Mouse (Mus musculus): ENCODE results near the gene Abhd16b.

Abhd16b gene

DNA sequence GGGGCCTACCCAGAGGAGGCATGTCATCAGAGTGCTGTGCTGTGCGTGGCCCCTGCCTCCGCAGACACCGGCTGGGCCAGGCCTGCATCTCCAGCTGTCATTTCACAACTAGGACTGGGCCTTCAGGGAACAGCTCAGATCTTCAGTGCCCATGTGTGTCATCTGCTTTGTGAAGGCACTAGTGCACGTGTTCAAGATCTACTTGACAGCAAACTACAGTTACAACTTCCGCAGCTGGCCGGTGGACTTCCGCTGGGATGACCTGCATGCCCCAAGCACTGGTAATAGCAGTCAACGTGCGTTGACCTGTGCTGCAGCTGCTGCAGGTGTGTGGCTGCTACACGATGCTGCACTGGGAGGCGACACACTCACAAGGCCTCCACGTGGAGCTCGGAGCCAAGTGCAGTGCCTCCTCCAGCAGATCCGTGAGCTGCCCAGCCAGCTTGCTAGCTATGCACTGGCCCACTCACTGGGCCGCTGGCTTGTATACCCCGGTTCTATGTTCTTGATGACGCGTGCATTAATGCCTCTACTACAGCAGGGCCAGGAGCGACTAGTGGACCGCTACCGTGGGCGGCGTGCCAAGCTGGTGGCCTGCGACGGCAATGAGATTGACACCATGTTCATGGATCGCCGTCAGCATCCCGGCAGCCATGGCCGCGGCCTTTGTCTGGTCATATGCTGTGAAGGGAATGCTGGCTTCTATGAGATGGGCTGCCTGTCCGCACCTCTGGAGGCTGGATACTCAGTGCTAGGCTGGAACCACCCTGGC, at the start of gene Abhd16b:
Gene Abhd16b (plus strand): TSS at position 51 of the 772 bp plus-strand sequence.
- DNase-seq (ENCODE audit: low read depth, low spot score): no peak

DNA sequence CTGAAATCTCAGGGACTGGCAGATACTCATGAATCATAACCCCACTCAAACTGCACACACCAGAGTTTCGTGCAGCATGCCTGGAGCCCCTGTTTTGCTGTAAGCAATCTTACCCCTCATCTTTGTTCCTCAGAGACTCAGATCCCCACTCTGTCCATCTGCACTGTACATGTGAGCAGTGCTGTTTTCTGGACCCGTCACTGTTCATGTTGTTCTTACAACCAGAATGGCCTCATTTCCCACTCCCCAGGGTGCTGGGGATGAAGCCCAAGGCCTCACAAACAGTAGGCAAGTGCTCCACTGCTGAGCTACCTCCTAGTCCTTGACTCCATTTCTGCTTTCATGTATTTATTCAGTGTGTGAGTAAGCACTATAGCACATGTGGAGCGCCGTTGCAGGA, 40.8 kb upstream of the Abhd16b start:
- no peak for DNase-seq (ENCODE audit: low read depth, low spot score)

DNA sequence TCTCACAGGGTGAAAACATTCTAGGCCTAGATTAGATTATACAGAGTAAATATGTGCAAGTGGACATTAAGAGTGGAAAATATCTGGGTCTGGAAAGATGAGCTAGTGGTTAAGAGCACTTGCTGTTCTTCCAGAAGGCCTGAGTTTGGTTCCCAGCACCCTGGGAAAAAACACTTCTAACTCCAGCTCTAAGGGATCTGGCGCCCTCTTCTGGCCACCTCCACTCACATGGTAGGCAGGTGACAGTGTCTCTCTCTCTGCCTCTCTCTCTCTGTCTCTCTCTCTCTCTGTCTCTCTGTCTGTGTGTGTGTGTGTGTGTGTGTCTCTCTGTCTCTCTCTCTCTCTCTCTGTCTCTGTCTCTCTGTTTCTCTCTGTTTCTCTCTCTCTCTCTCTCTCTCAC, 39.7 kb upstream of the Abhd16b start:
- DNase-seq (ENCODE audit: low read depth, low spot score): no peak

DNA sequence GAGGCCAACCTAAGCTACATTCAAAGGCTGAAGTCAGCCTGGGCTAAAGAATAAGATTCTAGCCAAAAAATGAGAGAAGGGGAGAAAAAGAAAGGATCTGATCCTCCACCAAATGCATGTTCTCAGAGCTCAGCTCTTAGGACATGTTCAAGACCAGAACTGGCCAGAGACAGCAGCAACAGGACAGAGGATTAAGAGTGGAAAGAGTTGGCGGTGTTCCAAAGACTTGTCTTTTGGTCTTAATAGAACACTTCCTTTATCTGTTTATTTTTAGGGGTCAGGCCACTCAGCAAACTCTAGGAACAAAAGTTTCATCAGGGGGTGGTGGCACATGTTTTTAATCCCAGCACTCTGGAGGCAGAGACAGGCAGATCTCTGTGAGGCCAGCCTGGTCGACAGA, 37.1 kb upstream of the Abhd16b start:
- DNase-seq (ENCODE audit: low read depth, low spot score): no peak

DNA sequence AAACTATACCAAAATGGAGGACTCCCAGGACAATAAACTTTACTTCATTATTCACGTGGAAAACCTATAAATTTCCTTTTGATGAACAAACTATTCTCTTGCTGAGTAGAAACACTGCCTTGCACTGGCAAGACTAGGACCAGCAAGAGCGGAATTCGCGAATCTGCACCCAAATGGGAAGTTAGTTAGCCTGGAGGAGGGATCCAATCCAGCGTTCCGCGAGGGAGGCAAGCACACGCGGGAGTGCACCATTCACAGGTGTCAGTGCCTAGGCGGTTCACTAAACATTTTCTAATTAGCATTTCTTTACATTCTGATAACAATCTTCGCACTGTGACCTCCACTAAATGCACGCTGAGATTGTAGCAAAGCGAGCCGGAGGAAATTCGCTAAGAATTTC, 35.2 kb upstream of the Abhd16b start:
- DNase-seq (ENCODE audit: low read depth, low spot score): no peak

DNA sequence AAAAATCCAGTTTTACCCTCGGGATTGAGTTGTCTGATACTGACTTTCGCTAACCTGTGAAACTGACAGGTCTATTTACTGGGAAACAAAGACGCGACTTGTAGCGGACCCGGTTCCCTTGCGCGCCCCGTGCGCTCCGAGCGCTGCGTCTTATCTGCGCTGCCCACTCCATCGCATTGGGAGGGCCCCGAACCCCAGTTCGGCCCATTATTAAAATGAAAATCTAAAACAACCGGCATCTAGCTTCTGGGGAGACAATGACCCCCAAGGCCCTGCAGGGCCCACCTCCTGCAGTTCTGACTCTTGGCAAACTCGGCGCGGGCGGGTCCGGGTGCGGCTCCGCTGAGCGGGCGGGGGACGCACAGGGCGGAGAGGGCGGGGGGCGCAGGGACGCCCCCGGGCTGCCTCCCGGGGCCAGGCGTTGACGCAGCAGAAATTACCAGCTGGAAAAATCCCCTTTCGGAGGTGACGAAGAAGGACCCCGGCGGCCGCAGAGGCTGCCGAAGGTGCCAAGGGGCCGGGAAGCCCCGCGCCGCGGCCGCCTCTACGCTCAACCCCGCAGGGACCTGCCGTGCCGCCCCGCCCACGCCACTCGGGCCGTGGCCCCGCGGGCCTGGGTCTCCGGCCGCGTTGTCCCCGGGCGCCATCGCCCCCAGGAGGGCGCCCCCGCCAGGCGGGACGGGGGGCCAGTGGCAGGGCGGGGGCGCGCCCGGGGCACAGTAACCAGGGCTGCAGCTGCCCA, 34.4 kb upstream of the Abhd16b start:
- DNase-seq (ENCODE audit: low read depth, low spot score): peak; percentile 19

DNA sequence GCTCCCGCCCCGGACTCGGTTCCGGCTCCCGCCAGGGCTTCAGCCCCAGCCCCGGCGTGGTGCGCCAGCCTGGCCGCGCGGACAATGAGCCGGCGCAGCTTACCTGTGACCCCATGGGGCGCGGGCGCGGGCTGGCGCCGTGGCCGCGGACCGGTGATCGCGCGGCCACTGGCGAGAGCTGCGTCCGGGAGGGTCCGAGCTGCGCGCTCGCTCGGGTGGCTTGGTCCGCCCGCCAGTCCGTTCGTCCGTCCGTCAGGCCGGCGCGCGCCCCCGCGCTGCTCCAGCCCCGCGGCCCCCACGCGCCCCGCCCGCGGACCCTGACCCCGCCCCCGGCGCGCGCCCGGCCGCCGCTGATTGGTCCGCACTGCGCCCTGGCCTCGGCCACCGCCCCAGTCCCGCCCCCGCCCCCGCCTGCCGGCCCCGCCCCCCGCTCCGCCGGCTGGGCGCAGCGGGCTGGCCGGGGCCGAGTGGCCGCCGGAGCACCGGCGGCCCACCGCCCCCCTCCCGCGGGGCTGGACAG, 33.8 kb upstream of the Abhd16b start, which contains the start of gene Zbtb46:
Gene Zbtb46 (minus strand): TSS at position 274 of the 520 bp plus-strand sequence.
- peak; percentile 73 for DNase-seq (ENCODE audit: low read depth, low spot score)

DNA sequence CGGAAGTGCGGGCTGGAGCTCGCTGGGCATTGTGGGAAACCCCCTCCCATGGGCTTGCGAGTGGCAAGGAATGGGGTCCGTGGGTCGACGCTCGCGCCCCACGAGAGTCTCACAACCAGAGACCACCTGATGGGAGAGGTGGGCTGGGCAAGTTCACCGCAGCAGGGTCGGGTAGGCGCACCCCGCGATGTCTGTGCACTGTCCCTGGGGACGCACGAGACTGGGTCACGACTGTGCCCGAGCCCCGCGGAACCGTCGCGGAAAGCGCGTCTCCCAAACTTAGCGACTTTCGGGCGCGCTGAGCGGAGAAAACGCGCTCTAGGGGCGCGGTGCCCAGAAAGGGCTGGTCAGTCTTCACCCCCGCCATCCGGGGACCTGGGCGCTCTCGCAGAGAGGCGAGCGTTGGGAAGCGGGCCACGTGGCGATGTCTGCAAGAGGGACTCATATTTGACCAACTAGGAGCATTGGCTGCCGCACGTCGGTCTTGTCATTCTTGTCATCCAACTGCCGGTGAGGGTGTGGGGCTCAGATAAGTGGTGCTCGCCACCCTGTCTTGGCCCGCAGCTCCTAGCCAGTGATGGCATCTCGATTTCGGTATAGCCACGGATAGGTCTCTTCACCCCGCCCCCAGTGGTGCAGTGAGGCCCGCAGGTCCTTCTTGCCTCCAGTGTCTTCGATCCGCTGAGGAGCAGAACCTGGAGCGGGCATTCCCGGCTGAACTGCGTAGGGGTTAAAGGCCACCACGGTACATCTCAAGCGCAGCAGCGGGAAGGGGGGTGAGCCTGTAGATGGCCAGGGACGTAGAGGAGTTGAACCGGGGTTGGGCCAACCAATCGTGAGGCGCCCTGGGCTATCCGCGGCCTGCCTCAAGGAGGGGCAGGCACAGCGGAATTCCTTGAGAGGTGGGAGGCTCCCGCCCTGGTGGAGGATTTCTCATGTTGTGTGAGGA, 33.1 kb upstream of the Abhd16b start:
- DNase-seq (ENCODE audit: low read depth, low spot score): peak; percentile 43

DNA sequence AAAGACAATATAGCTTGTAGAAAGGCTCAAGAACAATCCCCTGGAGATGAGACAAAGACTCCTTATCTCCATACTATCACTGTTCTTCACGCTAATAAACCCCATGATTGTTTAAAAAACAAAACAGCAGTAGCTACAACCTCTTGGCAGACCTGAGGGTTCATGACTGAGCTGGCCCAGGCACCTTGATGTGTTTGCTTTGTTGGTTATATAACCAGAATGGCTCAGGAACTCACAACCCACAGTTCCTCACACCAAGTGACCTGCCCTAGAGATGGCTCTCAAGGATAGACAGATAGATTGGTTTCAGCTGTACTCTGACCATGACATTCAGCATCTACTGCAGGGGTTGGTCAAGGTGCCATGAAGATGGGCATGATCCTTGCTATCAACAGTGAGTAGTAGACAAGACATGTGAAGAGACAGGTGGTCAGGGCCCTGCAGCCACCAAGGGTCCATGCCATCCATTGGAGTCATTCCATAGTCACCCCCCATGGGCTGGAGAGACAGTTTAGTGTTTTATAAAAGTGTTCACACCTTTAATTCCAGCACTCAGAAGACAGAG, 31.4 kb upstream of the Abhd16b start:
- no peak for DNase-seq (ENCODE audit: low read depth, low spot score)

DNA sequence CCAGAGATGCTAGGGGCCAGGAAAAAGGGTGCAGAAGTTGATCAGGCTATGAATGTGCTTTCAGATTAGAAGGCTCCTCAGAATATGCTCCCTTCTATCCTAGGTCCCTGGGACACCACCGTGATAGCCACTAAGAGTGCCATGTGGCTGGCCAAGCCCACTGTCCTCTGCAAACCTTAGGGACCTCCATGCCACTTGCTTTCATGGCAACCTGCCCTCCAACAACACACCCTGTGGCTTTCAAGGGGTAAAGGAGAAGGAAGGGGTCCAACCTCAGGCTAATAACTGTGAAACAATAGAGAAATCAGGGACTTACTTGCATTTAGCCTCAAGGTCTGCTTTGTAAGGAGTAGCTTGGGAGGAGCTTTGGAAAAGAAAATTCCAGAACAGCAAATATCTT, 30.4 kb upstream of the Abhd16b start:
- DNase-seq (ENCODE audit: low read depth, low spot score): no peak

DNA sequence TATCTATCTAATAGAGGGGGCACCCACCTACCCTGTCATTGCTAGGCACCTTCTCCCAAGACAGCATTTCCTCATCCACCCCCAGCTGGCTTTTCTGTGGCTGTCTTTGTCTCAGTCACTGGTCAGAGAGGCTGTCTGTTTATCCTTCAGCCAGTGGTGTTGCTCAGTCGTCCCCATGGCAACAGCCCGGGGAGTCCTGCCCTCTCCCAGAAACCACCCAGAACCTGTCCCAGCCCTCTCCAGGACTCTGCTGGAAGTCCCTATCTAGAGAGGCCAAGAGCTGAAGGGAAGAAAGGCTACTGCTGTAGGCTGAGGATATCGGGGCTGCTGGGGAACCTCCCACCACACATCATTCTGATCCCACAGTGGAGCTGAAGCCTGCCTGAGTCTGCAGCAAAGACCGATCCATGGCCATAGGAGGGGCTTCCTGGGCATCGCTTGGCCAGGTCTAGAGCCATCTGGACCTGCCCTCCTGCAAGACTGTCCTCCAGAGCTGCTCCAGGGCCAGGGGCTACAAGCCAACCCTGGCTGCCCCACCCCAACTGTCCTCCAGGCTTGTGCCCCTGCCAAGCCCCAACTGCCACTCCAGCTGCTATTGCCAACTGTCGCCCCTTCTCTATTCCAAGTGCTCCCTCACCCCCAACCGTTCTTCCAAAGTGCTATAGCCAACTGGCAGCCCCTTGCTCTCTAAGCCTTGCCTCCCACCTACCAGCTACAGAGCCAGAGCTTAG, 29.8 kb upstream of the Abhd16b start:
- no peak for DNase-seq (ENCODE audit: low read depth, low spot score)

DNA sequence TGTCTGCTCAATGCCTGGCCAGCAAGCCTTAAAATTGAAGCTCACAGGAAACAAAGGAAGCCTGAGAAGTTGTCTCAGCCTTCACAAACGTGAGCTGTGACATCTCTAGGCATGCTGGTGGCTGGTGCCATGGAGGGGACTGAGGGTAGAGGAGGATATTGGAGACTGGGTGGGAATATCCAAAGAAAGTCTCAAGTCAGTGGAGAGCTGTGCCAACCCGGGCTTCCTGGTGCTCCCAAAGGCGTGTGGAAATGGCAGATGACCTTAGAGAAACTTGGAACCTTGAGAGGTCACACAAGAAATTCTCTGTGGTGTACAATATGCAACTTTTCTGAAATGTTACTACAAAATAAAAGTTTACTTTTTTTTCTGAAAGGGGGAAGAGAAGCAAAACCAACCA, 27.6 kb upstream of the Abhd16b start:
- DNase-seq (ENCODE audit: low read depth, low spot score): no peak

DNA sequence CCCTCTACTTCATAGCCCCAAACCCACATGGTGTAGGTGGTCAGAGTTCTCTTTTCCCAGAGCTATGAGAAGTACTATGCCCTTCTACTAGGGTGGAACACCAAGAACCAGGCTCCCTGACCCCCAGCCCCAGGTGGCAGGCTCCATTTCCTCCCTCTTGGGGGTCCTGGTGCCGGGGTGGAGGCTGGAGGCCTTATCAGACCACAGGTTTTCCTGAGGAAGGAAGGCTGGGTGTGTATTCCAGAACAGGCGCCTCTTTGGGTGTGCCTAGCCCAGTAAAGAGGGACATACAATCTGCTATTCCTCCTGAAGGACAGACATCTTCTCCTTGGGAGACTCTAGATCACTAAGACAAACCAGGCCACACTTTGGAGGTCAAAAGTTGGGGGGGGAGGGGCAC, 22.7 kb upstream of the Abhd16b start:
- no peak for DNase-seq (ENCODE audit: low read depth, low spot score)

DNA sequence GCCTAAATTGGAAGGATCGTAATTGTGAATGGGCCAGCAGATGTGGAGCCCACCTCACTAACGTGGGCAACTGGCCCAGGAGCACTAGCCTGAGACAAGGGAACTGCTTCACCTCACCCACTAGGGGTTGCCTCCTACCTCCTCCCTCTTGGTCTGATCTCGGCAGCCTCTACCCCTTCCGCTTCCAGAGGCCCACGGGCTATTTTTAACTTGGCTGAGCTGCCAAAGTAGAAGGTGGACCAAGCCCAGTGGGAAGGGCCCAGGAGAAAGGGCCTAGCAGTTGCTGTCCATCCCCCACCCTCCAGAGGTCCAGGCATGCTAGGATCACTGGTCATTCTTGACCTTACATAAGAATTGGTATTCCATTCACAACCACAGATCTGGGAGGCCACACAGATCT, 21.8 kb upstream of the Abhd16b start:
- no peak for DNase-seq (ENCODE audit: low read depth, low spot score)

DNA sequence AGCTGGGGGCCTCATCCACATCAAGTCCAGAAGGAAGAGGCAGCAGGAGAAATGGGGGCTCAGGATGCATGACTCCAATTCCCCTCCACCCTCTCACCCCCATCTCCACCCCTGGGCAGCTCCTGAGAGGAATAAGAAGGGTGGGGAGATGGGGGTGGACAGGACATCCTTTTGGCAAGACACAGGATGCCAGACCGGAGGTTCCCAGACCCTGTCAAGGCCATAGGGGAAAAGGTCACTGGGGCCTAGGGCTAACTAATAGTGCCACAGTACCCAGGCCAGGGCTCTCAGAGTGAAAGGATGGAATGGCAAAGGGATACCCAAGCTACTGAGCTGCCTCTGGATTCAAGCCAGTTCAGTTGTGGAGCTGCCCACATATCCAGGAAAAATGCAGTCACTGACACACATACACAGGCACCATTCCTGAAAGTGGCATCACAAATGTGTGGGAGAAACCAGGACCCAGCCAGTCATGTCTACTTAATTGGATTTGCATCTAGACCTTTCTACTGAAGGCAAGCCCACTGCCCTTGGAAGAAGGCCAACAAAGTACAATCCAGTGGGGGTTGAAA, 20.7 kb upstream of the Abhd16b start:
- DNase-seq (ENCODE audit: low read depth, low spot score): no peak

DNA sequence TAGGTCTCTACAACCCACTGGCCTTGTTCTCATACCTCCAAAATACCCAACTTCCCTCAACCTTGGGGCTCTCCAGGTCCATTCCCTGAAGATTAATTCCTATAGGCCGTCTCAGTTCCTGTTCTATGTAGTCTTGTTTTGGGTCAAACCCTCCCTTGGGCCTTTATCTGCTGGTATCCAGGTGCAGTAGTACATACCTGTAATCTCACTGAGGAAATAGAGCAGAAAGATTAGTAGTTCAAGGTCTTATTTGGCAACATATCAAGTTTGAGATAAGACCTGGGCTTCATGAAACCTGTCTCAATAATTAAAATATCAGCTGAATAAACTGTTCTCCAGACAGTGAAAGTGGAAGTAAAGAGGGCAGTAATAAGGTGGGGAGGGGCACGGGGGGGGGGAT, 9.9 kb upstream of the Abhd16b start:
- no peak for DNase-seq (ENCODE audit: low read depth, low spot score)

DNA sequence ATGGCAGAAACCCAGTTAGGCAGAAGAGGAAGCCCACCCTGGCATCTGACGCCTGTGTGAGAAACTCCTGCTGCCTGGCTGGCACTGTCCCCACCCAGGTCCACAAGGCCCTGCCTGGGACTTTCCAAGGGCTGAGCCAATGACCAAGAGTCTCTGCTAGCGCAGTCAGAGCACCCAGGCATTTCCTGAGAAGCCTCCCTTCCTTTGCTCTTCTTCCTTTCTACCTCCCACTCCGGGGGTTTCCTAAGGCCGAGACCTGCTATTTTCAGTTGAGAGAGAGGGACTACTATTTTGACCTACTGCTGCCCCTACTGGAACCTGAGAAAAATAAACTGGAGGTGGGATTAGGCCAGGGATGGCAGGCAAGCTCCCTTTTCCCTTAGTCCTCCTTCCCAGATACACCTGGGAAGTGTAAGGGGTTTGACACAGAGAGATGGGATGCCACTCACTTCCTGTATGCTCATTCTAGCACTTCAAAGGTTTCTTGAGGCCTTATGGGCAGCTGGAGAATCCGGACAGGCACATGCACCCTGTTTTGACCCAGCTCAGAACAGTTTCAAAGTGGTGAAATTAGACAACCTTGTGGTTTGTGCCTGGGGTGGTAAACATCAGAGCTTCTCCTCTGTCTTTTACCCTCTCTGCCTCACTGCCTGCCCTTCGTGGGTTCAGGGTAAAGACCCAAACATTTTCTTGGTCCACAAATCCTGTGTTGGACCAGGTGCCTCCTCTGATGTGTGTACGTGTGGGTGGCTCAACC, 9.3 kb upstream of the Abhd16b start:
- no peak for DNase-seq (ENCODE audit: low read depth, low spot score)

DNA sequence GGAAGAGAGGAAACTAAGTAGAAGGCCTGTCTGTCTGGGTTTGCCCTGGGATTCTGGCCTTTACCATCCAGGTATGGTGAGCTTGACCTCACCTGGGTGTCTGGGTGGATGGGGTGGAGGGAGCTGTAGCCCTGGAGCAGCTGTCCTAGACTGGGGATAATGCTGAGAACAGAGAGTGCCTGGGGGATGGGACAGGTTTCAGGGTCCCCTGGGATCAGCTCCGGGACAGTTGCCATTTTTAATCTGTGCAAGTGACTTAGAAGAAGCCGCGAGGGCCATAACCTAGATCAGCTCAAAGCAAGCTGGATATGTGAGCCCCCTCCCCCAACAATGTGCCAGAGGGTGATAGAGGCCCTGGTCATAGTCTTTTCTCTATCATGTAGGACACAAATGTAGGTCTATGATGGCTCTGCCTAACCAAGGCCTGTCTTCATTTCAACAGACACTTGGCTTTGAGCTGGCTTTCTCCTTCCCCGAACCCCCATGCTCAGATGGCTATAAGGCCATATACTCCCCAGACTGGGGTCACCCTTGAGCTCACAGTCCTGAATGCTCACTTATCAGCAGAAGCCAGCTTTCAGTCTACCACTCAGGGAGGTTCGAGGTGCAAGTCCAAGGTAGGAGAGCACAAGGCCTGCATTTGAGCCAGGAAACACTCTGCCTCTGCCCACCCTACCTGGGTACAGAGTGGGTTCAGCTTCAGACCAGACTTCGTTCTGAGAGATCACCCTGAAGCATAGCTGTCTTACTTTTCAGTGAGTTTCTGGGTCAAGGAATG, 8.4 kb upstream of the Abhd16b start:
- DNase-seq (ENCODE audit: low read depth, low spot score): no peak

DNA sequence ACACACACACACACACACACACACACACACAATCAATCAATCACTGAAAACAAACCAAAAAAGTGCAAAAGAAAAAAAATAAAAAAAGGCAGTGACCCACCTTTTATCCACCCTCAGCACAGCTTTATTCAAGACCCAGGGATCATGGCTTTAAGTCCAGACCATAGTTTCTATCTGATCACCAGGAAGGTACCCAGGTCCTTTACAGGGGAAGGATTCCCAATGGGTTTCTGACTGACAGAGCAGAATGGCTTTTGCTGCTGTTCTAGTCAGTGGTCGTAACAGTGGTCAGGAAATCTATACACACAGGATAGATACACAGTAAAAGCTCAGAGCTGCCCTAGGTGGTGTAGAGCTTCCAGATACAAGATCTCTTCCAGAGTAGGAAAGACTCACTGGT, 7.3 kb upstream of the Abhd16b start:
- no peak for DNase-seq (ENCODE audit: low read depth, low spot score)

Measured in embryo, embryonic 11.5 days (tissue).